Mouse (Mus musculus) liver, adult 2 months (tissue): ENCODE measurements around the gene Tubgcp2.

Experiments
- CTCF ChIP-seq: fragments of 200-500 bp; IDR thresholded peaks from 2 replicates; pipeline ENCODE4 v1.5.1; 2011; ENCODE audit warnings: low read depth, low read length, control low read depth
- POLR2A ChIP-seq: fragments of 200-500 bp; IDR thresholded peaks from 2 replicates; pipeline ENCODE4 v1.6.1; 2011; ENCODE audit warnings: low read length, control low read depth; ENCODE audit not compliant: insufficient read depth; ENCODE audit errors: extremely low read depth

DNA sequence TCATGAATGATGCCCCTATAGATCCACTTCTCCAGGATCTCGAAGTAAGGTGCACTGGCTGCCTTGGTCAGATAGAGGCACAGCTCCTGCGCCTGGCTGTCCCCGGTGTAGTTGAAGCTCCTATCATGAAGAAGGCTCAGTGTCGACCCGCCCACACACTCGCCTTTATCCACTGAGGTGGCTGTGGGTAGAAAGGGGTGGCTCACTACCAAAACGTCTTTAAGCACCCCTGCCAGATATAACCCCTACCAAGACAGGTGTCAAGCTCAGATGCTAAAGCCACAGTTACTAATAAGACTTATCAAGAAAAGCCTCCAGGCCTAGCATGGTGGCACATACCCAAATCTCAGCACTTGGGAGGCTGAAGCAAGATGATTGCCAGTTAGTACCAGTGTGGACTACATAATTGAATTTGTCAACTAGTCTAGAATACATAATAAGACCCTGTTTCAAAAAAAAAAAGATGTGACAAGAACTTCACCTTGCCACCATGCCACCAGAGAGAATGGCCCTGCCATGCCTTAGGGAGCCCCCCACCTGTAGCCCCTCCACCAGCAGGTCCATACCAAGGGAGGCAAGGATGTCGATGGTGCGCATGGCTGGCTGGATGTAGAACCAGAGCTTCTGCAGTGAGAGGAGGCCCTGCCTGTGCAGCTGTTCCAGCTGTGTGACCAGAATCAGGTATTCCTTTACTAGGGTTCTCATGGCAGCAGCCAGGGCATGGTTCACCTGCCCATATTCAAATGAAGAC, 29.4 kb downstream of the Tubgcp2 start:
- TF ChIP-seq CTCF (no peak), POLR2A (no peak)
